Mouse (Mus musculus) liver, embryonic 11.5 days (tissue): ENCODE results near the gene Hbq1b. TPM values are rescaled to one million over a fixed set of nuclear protein-coding genes. Genes with fewer than 3 reads are reported as not detected.
A peak's percentile ranks its signal among the peaks of the same experiment; 100 is the strongest.

Source experiments
- ATAC-seq: fragments of 200-750 bp; cut with Nextera tagmentation; replicated peaks from 2 replicates; pipeline ENCODE4 v1.8.0; 2017; ENCODE audit warnings: moderate number of reproducible peaks, mild to moderate bottlenecking, moderate TSS enrichment, moderate library complexity; ENCODE audit not compliant: low FRiP score
- DNase-seq: peaks from one replicate; pipeline ENCODE4 v3.0.0-alpha.2; 2017; ENCODE audit warnings: low spot score
- H3K27ac ChIP-seq: fragments of 300-500 bp; sonication (generic); 2 replicates; pipeline ENCODE4 v1.5.1; 2014; ENCODE audit warnings: mild to moderate bottlenecking, low read depth, low read length, control low read depth
- H3K27me3 ChIP-seq: fragments of 300-500 bp; sonication (generic); replicated peaks from 2 replicates; pipeline ENCODE4 v1.6.1; 2014; ENCODE audit warnings: low read length, mixed read lengths; ENCODE audit not compliant: control insufficient read depth, insufficient read depth
- H3K36me3 ChIP-seq: fragments of 300-500 bp; sonication (generic); 2 replicates; pipeline ENCODE4 v1.6.1; 2014; ENCODE audit warnings: mild to moderate bottlenecking, low read length, moderate library complexity, mixed read lengths; ENCODE audit not compliant: control insufficient read depth, insufficient read depth
- H3K4me1 ChIP-seq: fragments of 300-500 bp; sonication (generic); replicated peaks from 2 replicates; pipeline ENCODE4 v1.6.1; 2014; ENCODE audit warnings: low read length, mixed read lengths; ENCODE audit not compliant: control insufficient read depth, insufficient read depth
- H3K4me2 ChIP-seq: fragments of 300-500 bp; sonication (generic); 2 replicates; pipeline ENCODE4 v1.6.1; 2014; ENCODE audit warnings: mild to moderate bottlenecking, control low read depth, moderate library complexity
- H3K4me3 ChIP-seq: fragments of 300-500 bp; sonication (generic); 2 replicates; pipeline ENCODE4 v1.5.1; 2014; ENCODE audit warnings: low read depth, low read length, control low read depth
- H3K9ac ChIP-seq: fragments of 300-500 bp; sonication (generic); 2 replicates; pipeline ENCODE4 v1.6.1; 2014; ENCODE audit warnings: low read depth, low read length, control low read depth
- H3K9me3 ChIP-seq: fragments of 300-500 bp; sonication (generic); 2 replicates; pipeline ENCODE4 v1.6.1; 2016; ENCODE audit warnings: low read length, inconsistent platforms, mixed read lengths; ENCODE audit not compliant: control insufficient read depth
- WGBS: fragments of 180-500 bp; shearing (Covaris S2); extraction: QIAGEN DNeasy Blood & Tissue Kit; methylation state at CpG from one replicate; pipeline ENCODE4 v1.1.7; 2014; 5-methylcytosine and 5-hydroxymethylcytosine counted together
- polyA plus RNA-seq: library from polyadenylated mRNA; unstranded; fragments of >200 nt; fragmentation: Nextera tagmentation; extraction: Ambion mirVana; gene quantifications from 2 replicates; pipeline ENCODE4 v1.2.1, GENCODE M21; 2014

Hbq1b gene
- polyA plus RNA-seq, 1 experiment from 2014 or later, result 43.6 TPM

DNA sequence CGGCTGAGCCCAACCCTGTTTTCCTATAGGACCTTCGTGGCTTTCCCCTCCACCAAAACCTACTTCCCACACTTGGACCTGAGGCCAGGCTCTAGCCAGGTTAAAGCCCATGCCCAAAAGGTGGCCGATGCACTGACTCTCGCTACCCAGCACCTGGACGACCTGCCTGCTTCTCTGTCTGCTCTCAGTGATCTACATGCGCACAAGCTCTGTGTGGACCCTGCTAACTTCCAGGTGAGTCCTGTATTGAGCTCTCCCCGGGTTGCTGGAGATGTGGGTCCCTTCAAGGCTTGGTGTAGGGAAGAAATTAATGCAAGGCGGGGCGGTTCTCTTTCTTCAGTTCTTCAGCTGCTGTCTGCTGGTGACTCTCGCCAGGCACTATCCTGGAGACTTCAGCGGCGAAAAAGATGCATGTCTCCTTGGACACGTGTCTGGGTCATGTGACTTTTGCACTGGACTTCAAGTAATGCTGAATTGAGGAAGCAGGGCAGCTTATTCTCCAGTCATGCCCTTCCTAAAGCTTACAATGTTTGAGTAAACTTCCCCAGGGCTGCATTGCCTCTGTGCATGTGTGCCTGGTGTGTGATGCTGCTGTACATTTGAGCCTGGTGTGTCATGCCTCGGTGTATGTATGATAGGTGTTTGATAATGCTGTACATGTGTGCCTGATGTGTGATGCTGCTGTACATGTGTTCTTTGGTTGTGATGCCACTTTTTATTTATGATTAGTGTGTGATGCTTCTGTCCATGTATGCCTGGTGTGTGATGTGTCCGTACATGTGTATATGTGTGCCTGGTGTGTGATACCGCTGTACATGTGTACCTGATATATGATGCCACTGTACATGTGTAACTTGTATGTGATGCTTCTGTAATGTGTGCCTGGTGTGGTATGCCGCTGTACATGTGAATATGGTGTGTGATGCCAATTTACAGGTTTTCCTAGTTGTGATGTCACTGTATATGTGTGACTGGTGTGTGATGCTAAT is 13.8 kb downstream of the Hbq1b start:
- WGBS, result 49% methylated on average over 14 of the region's 17 CpGs
- DNase-seq (no peak), ATAC-seq (no peak)
- Histone ChIP-seq H3K27me3 (peaks cover 7% of the 10 kb centered on the region), H3K9ac (no peak overlapping the region), H3K4me1 (no peaks in the 10 kb centered on the region), H3K4me2 (peak overlapping the region; percentile 19), H3K27ac (no peak overlapping the region), H3K4me3 (no peak overlapping the region), H3K9me3 (no peaks in the 10 kb centered on the region), H3K36me3 (no peaks in the 10 kb centered on the region)

DNA sequence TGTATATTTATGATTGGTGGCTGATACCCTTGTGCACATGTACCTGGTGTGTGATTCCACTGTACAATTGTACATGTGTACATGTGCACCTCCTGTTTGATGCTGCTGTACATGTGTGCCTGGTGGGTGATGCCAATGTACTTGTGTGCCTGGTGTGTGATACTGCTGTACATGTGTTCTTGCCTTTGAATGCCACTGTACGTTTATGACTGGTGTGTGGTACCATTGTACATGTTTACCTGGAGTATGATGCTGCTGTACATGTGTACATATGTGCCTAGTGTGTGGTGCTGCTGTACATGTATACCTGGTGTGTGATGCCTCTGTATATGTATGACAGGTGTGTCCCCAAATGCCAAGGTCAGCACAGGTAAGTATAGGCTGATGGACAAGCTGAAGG is 14.7 kb downstream of the Hbq1b start:
- Histone ChIP-seq H3K27ac (no peak overlapping the region), H3K9me3 (no peaks in the 10 kb centered on the region), H3K36me3 (no peaks in the 10 kb centered on the region), H3K4me1 (no peaks in the 10 kb centered on the region), H3K4me2 (no peak overlapping the region), H3K4me3 (no peak overlapping the region), H3K27me3 (peaks cover 7% of the 10 kb centered on the region), H3K9ac (no peak overlapping the region)
- 71% methylated on average over 1 of the region's 1 CpGs for WGBS
- DNase-seq (no peak), ATAC-seq (no peak)

DNA sequence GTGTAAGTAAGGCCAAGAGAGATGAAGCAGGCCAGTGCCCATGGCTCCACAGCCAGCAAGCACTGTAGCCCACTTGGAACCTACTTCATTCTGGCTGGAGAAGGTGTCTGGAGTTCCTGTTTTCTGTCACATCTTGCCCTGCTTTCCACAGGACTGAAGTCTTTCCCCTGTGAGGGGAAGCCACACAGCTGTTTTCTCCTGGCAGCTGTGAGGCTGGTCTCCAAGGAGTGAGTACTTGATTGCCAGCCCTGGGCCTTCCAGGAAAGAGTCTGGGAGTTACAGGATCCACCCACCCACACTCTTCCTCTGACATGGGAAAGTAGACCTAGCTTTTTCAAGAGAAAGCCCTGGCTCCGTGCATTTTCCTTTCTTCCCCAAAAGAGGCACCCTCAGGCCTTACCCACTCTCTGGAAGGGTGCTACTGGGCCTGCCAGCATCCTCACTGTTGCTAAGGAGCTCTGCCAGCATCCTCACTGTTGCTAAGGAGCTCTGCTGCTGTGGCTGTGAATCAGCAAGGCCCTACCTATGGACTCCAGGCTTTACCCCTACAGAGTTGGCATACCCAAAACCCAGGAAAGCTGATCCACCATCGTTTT is 16.2 kb downstream of the Hbq1b start:
- H3K4me1 ChIP-seq, result no peaks in the 10 kb centered on the region
- H3K9ac ChIP-seq, result no peak overlapping the region
- peaks cover 9% of the 10 kb centered on the region for H3K27me3 ChIP-seq

DNA sequence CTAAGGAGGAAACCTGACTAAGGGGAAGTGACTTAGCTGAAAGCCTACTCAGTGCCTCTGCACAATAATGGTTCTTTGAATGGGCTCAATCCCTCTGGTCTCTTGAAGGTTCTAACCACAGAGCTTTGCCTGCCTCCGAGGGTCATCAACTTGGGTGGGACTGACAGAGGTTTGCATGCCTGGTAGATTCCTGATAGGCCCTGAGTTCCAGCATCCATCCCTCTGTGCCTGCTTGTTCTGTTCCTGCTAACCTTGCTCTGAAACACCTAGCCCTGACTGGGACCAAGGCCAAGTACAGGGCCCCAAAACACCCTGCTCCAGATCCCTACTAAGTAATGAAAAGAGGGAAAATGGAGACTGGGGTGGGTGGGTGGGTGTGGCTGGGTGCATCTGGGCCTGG is 16.7 kb downstream of the Hbq1b start:
- Histone ChIP-seq H3K4me2 (no peak overlapping the region), H3K36me3 (no peaks in the 10 kb centered on the region), H3K27me3 (peaks cover 9% of the 10 kb centered on the region), H3K27ac (no peak overlapping the region), H3K9ac (no peak overlapping the region), H3K9me3 (no peaks in the 10 kb centered on the region), H3K4me3 (no peak overlapping the region), H3K4me1 (no peaks in the 10 kb centered on the region)
- WGBS, result 77% methylated on average over 1 of the region's 1 CpGs
- ATAC-seq (no peak), DNase-seq (no peak)

More for the DNA sequence above, 16.2 kb downstream of the Hbq1b start:
- no peak overlapping the region for H3K4me2 ChIP-seq
- DNase-seq (no peak), ATAC-seq (no peak)
- no peaks in the 10 kb centered on the region for H3K36me3 ChIP-seq
- H3K9me3 ChIP-seq, result no peaks in the 10 kb centered on the region
- 44% methylated on average over 2 of the region's 2 CpGs for WGBS
- H3K4me3 ChIP-seq, result no peak overlapping the region
- no peak overlapping the region for H3K27ac ChIP-seq

DNA sequence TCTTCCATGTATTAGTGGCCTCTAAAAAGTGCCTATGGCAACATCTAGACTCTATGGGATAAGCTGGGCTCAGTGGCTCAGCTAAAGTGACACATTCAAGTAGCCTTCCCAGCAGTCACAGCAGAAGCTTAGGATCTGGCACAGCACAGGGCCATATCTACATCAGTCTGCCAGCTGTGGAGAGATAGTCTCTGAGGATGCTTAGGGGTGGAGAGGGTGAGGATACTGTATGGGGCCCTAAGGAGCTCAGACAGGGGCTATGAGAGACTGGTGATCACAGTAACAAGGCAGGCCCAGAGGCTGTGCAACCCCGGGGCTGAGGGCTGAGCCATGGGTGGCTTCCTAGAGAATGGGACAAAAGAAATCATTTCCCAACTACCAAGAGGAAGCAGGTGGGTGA is 20.2 kb downstream of the Hbq1b start:
- no peak overlapping the region for H3K9ac ChIP-seq
- H3K4me3 ChIP-seq, result no peak overlapping the region
- H3K27ac ChIP-seq, result no peak overlapping the region
- H3K4me1 ChIP-seq, result no peaks in the 10 kb centered on the region
- 79% methylated on average over 1 of the region's 1 CpGs for WGBS
- H3K36me3 ChIP-seq, result no peaks in the 10 kb centered on the region
- H3K27me3 ChIP-seq, result peaks cover 4% of the 10 kb centered on the region; the same call in 1 of the 2 replicates
- DNase-seq (no peak), ATAC-seq (peak; percentile 66)
- H3K4me2 ChIP-seq, result no peak overlapping the region
- no peaks in the 10 kb centered on the region for H3K9me3 ChIP-seq

DNA sequence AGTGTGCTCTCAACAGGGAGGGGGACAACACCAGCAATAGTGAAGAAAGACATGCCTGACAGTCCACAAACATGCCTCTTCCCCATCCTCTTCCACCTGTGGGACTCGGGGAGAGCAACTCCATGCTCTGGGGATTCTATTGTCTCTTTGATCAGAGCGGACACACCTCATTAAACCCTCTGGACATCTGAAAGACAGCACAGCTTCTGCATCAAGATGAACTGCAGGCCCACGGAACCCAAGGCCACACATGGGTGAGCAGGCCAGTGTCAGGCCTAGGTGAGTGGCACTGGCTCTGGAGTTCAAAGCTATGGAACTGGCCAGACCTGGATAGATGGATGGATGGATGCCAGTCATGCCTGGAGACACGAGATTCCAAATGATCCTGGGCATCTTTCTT is 22.7 kb downstream of the Hbq1b start:
- Histone ChIP-seq H3K4me2 (no peak overlapping the region), H3K36me3 (no peaks in the 10 kb centered on the region), H3K27ac (no peak overlapping the region), H3K9me3 (no peaks in the 10 kb centered on the region), H3K4me3 (no peak overlapping the region), H3K27me3 (0 out of 2 replicates have a peak, but pooled peaks cover 2% of the 10 kb centered on the region), H3K4me1 (no peaks in the 10 kb centered on the region), H3K9ac (no peak overlapping the region)
- ATAC-seq, result no peak
- DNase-seq, result no peak
- WGBS, result 72% methylated on average over 4 of the region's 4 CpGs

DNA sequence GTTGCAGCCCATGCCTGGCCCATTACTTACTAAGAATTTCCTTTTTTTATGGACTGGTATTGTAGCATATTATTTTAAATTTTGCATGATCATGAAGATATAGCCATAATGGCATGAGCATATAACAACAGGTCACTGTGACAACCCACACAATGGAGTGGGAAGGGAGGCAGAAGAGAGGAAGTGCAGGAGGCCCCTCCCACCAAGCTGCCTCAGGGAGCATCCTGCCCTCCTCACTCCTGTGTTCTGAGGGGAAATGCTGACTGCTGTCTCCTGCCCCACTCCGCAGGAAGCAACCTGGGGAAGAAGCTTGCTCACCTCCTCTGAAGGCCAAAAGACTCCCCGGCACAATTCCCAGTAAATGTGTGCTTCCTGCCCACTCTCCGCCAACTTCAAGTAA is 23.2 kb downstream of the Hbq1b start:
- no peak overlapping the region for H3K27ac ChIP-seq
- no peak overlapping the region for H3K4me3 ChIP-seq
- 53% methylated on average over 3 of the region's 3 CpGs for WGBS
- DNase-seq (no peak), ATAC-seq (no peak)
- H3K9me3 ChIP-seq, result no peaks in the 10 kb centered on the region
- no peak overlapping the region for H3K4me2 ChIP-seq
- no peaks in the 10 kb centered on the region for H3K4me1 ChIP-seq
- H3K36me3 ChIP-seq, result no peaks in the 10 kb centered on the region
- H3K9ac ChIP-seq, result no peak overlapping the region
- H3K27me3 ChIP-seq, result 0 out of 2 replicates have a peak, but pooled peaks cover 2% of the 10 kb centered on the region

DNA sequence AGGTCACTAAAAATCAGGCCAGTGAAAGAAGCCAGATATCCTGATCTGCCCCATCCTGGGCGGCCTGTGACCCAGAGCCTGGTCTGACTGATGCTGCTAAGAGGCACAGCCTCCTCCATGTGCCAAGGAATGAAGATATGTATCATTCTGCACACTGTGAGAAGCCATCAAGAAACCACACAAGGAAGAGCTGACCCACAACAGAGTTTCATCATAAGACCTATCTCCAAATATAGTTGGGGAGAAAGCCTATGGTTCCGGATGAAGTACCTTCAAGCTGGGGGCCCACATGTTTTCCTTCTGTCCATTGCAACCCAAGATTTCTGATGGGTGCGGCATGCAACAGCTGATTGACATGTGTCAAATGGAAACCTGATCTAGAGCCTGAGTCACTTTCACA is 29.2 kb downstream of the Hbq1b start:
- no peaks in the 10 kb centered on the region for H3K36me3 ChIP-seq
- H3K9ac ChIP-seq, result no peak overlapping the region
- ATAC-seq (no peak), DNase-seq (no peak)
- no peaks in the 10 kb centered on the region for H3K9me3 ChIP-seq
- H3K27ac ChIP-seq, result no peak overlapping the region
- 81% methylated on average over 3 of the region's 3 CpGs for WGBS
- no peaks in the 10 kb centered on the region for H3K4me1 ChIP-seq
- H3K4me2 ChIP-seq, result no peak overlapping the region
- no peaks in the 10 kb centered on the region for H3K27me3 ChIP-seq
- H3K4me3 ChIP-seq, result no peak overlapping the region
